Mouse (Mus musculus) duodenum, adult 2 months (tissue): ENCODE measurements around the gene Slpi. TPM values are rescaled to one million over a fixed set of nuclear protein-coding genes. Genes with fewer than 3 reads are reported as not detected.

Experiments used
- polyA plus RNA-seq: library from polyadenylated mRNA; depleted of rRNA; stranded (reverse); fragments of >200 nt; gene quantifications from 2 replicates; pipeline ENCODE4 v1.2.3, GENCODE M21; 2012; ENCODE audit warnings: low replicate concordance; rRNA removed

Gene Slpi
- 9.0 and 13.9 TPM in 2 replicates for polyA plus RNA-seq

DNA sequence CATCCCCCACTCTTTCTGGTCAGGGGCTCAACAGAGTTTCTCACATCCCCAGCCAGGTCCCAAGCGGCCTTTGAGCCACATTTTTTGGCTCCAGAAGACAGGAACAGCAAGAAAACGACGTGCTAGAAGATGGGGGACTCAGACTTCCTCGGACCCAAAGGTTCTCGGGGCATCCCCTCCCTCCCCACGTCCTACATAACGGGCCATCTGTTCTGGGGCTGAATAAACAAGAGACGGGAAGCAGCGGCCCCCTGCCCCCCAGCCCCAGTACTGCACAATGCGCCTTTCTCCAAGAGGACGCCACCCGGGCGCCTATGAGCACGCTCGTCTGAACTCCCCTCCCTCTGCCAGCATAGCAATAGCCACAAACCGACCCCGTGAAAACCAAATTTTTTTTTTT is at the start of gene Slpi:
Gene Slpi (minus strand): TSS at position 76 of the 400 bp plus-strand sequence.

DNA sequence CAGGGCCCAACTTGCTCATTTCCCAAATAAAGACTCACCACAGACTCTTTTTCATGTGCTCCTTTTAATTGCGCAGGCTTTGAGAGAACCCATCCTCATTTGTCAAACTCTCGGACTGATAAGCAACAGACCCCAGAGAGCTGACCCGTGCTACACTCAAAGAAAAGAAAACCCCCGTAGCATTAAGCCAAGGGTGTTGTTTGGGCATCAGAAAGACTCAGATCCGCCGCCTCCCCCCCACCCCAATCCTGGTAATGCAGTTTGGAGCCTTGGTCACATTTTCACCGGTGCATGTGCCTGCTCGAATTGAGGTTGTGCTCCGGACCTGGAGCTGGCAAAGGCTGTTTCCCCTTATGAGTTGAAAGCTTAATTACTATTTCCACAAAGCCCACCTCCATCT is 16.2 kb upstream of the Slpi start, which contains the start of gene Matn4:
Gene Matn4 (minus strand): TSS at position 101 of the 400 bp plus-strand sequence.

DNA sequence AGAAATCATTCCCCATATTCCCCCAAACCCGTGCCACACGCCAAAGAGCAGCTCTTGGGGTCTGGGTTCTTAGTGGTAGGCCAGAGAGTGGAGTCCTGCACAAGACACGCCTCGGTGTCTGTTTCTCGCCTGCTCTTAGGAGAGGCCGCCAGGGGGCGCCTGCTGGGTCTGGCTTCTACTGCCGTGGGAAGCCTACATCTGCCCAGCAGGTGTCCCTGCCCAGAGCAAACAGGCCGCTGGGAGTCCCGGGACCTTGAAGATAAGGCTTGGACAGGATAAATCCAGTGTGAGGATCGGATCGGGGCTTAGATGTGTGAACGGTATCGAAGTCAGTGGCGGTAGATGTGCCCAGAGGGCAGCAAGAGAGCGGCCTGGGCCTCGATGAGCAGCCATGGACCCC is 14.0 kb upstream of the Slpi start, which contains the start of gene Rbpjl:
Gene Rbpjl (plus strand): TSS at position 236 of the 400 bp plus-strand sequence.

DNA sequence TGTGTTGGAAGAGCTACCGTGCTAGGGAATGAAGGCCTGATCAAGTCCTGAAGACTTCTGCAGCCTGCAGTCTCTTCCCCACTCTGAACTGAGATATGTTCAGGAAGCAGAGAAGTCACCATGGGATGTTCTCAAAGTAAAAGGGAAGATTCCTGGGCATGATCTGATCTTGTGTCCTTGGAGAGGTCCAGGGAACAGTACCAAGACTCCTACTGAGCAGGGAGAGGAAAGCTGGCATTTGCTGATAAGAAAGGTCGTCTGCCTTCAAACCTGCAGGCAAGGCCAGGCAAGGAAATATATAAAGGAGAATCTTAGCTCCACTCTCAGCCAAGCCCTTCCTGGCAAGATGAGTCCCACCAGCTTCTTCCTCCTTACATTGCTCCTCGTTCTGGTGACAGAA is 56.5 kb downstream of the Slpi start, which contains the start of gene Svs5:
Gene Svs5 (plus strand): TSS at position 301 of the 400 bp plus-strand sequence.

DNA sequence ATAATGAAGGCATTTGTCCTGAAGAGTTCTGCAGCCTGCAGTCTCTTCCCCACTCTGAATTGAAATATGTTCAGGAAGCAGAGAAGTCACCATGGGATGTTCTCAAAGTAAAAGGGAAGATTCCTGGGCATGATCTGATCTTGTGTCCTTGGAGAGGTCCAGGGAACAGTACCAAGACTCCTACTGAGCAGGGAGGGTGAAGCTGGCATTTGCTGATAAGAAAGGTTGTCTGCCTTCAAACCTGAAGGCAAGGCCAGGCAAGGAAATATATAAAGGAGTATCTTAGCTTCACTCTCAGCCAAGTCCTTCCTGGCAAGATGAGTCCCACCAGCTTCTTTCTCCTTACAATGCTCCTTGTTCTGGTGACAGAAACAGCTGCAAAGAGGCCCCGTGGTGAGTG is 72.4 kb downstream of the Slpi start, which contains the start of gene Svs6:
Gene Svs6 (plus strand): TSS at position 301 of the 400 bp plus-strand sequence.

Other genes starting within 250 kb of the Slpi start
- 0.11 TPM in 1 of 2 replicates, not detected in the other for gene Kcns1, start 218.0 kb downstream of the Slpi start, polyA plus RNA-seq
- gene Wfdc5, start 206.4 kb downstream of the Slpi start, polyA plus RNA-seq = not detected in 2 replicates
- gene Wfdc12, start 198.5 kb downstream of the Slpi start, polyA plus RNA-seq = not detected in 2 replicates
- gene Wfdc15a, start 189.0 kb downstream of the Slpi start, polyA plus RNA-seq = not detected in 2 replicates
- gene Wfdc15b, start 167.4 kb downstream of the Slpi start, polyA plus RNA-seq = 0.31 and 2.6 TPM in 2 replicates
- gene Svs2, start 150.6 kb downstream of the Slpi start, polyA plus RNA-seq = not detected in 2 replicates
- gene Svs3b, start 132.5 kb downstream of the Slpi start, polyA plus RNA-seq = not detected in 2 replicates
- not detected in 2 replicates for gene Svs4, start 110.6 kb downstream of the Slpi start, polyA plus RNA-seq
- not detected in 2 replicates for gene Svs3a, start 99.8 kb downstream of the Slpi start, polyA plus RNA-seq
- not detected in 2 replicates for gene Svs6, start 72.3 kb downstream of the Slpi start, polyA plus RNA-seq
- not detected in 2 replicates for gene Svs5, start 56.4 kb downstream of the Slpi start, polyA plus RNA-seq
- gene Rbpjl, start 14.0 kb upstream of the Slpi start, polyA plus RNA-seq = 0.17 and 70.7 TPM in 2 replicates
- gene Matn4, start 16.1 kb upstream of the Slpi start, polyA plus RNA-seq = 0.81 and 1.6 TPM in 2 replicates
- 26.7 and 44.6 TPM in 2 replicates for gene Sdc4, start 54.8 kb upstream of the Slpi start, polyA plus RNA-seq
- 289 and 485 TPM in 2 replicates for gene Sys1, start 67.9 kb upstream of the Slpi start, polyA plus RNA-seq
- gene Gm20458, start 71.9 kb upstream of the Slpi start, polyA plus RNA-seq = 34.5 and 97.9 TPM in 2 replicates
- gene Trp53tg5, start 84.6 kb upstream of the Slpi start, polyA plus RNA-seq = not detected in 2 replicates
- gene Dbndd2, start 97.0 kb upstream of the Slpi start, polyA plus RNA-seq = 59.4 and 113 TPM in 2 replicates
- gene Pigt, start 108.4 kb upstream of the Slpi start, polyA plus RNA-seq = 196 and 283 TPM in 2 replicates
- gene Wfdc2, start 173.3 kb upstream of the Slpi start, polyA plus RNA-seq = 2.4 and 68.3 TPM in 2 replicates
- not detected in 2 replicates for gene Spint3, start 184.4 kb upstream of the Slpi start, polyA plus RNA-seq
- not detected in 2 replicates for gene Wfdc6a, start 196.4 kb upstream of the Slpi start, polyA plus RNA-seq
- gene Eppin, start 204.5 kb upstream of the Slpi start, polyA plus RNA-seq = not detected in 2 replicates
- gene Wfdc6b, start 224.4 kb upstream of the Slpi start, polyA plus RNA-seq = not detected in 2 replicates
- not detected in 2 replicates for gene Wfdc8, start 224.5 kb upstream of the Slpi start, polyA plus RNA-seq
- 0.16 TPM in 1 of 2 replicates, not detected in the other for gene Wfdc16, start 249.7 kb upstream of the Slpi start, polyA plus RNA-seq